Mouse (Mus musculus) c-Kit-positive CD71-positive TER-119-positive erythroid progenitor cells, embryonic 14.5 days (primary cell): ENCODE measurements around the gene Ccdc57.
"Not testable (repeated sequence)": the region's sequence is repeated elsewhere in the genome, so short reads cannot be mapped to it uniquely, and the experiment has no call there.

Experiments used
- DNase-seq: peaks from one replicate; pipeline ENCODE4 v3.0.0-alpha.2; 2013; ENCODE audit warnings: low spot score

The Ccdc57 gene

DNA sequence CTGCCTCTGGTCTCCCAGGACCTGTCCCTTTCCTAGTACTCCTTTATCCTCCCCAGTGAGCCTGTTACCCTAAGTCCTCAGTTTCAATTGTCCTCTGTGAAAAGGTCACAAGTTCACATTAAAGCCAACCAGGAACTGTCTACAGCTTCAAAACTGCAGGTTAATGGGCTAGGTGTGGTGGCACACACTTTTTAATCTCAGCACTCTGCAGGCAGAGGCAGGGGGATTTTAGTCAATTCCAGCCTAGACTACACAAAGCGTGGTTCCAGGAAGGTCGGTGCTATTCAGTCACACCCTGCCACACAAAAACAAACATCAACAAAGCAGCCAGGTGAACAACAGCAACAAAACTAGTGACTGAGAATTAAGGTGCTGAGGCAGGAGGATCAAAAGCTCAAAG lies 81.1 kb downstream of the Ccdc57 start:
- no peak for DNase-seq

DNA sequence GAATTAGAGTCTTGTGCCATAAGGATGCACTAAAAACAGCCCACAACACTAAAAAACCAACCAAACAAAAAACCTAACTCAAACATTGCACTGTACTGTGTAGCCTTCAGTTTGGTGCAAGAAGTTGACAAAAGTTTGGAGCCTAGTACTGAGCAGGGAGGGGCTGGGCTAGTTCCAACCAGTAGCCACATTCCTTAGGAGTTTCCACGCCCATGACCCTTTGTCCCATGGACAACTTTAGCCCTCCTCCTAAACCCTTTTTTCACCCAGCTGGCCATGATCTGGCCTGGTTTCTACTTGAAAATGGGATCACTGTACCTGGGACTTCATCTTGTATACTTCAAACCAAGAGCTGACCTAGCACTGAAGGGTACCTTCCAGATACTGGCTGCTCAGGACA lies 81.5 kb downstream of the Ccdc57 start:
- DNase-seq, result no peak

DNA sequence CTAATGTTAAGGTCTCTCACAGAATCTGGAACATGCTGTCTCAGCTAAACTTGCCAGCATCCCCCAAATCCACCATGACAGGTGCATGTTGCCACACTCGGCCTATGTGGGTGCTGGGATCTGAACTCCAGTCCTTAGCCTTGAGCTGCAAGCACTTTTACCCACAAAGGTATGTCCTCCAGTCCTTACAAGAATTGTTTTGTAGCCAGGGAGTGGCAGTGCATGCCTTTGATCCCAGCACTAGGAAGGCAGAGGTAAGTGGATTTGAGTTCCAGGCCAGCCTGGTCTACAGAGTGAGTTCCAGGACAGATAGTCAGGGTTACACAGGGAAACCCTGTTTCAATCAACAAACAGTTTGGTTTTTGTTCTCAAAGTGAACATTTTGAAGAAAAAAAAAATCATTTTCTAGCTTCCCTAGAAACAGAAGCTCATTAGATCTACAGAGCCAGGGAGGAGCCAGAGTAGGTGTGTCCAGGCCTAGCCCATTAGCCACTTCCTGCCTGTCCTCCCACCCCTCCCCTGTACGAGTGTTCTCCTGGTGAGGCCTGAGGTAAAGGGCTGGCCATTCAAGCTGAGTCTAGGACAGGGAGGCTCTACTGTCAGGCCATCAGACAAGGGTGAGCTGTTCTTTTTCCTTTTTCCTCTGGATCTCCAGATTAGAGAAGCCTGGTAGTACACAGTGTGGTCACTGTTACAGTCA lies 82.2 kb downstream of the Ccdc57 start:
- DNase-seq, result peak; percentile 23

DNA sequence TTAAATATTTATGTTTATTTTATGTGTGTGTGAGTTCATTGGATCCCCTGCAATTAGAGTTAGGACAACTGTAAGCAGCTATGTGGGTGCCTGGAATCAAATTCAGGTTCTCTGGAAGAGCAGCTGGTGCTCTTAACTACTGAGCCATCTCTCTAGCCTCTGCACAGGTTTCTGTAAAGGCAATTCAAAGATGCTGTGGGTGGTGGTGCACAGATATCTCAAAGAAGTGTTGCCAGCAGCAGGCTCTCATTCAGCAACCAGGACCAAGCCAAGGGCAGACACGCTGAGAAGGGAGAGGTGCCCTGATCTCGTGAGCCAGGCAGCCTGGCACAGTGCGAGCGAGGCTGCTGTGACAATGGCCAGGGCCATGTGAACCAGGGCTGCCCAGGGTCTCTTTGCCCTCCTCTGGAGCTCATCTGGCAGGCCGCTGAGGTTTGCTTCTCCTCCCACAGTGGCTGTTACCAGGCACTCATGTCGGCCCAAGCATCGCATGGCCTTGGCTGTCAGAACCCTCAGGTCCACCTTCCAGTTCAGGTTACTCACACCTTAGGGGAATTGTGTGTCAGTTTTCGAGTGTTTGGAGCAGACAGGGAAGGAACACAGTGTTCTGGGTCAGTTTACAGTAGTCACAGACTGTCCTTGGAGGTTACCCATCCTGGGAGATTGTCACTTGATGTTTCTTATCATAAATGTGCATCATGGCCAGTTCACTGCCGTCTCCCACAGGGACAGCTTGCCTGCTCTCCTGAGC lies 85.8 kb downstream of the Ccdc57 start:
- no peak for DNase-seq

DNA sequence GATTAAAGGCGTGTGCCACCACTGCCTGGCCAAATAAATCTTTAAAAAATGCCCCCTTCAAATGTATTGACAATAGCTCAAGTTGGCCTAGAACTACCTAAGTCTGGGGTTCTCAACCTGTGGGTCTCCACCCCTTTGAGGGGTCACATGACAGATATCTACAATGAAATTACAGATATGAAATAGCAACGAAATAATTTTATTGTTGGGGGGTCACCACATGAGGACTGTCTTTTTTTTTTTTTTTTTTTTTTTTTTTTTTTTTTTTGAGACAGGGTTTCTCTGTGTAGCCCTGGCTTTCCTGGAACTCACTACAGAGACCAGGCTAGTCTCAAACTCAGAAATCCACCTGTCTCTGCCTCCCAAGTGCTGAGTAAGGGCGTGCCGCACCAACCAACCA lies 88.3 kb downstream of the Ccdc57 start:
- no peak for DNase-seq

DNA sequence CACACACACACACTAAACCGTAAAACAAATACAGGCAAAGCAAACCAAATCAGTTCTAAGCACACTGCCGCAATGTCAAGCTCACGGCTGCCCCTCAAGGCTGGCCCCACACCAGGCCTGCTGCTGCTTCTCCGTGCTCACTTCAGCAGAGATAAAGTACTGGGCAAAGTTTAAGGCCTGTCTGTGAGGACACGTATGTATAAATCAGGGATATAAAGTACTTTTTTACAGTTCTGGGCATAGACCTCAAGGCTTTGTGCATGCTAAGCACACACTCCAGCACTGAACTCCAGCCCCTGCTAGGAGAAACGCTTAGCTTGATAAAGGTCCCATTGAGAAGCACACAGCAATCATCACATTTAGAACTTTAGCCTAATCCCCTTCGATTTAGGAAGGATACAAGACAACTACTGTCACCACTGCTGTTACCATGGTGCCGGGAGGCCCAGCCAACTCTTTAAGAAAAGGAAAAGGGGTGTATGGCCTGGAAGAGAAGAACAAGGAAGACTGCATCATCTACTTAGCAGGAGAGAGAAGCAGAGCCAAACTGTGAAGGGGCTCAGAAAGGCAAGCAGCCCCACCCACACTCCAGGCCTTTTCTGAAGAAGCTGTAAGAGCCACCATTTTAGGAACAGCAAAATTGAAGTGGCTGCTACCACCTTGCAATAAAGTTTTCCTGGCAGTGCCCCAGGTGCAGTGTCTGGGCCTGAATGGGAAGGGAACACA lies 99.0 kb downstream of the Ccdc57 start:
- DNase-seq, result no peak

DNA sequence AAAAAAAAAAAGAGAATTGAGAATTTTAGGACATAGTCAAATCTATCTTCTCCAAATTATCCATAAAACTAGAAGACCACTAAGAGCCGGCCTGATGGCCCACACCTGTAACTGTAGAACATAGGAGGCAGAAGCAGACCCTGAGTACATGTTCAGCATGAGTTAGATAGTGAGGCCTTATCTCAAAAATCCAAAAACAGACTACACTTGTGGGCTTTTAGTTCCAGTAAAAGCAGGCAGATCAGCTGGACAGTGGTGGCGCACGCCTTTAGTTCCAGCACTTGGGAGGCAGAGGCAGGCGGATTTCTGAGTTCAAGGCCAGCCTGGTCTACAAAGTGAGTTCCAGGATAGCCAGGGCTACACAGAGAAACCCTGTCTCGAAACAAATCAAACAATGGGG lies 99.7 kb downstream of the Ccdc57 start:
- not testable (repeated sequence) for DNase-seq

DNA sequence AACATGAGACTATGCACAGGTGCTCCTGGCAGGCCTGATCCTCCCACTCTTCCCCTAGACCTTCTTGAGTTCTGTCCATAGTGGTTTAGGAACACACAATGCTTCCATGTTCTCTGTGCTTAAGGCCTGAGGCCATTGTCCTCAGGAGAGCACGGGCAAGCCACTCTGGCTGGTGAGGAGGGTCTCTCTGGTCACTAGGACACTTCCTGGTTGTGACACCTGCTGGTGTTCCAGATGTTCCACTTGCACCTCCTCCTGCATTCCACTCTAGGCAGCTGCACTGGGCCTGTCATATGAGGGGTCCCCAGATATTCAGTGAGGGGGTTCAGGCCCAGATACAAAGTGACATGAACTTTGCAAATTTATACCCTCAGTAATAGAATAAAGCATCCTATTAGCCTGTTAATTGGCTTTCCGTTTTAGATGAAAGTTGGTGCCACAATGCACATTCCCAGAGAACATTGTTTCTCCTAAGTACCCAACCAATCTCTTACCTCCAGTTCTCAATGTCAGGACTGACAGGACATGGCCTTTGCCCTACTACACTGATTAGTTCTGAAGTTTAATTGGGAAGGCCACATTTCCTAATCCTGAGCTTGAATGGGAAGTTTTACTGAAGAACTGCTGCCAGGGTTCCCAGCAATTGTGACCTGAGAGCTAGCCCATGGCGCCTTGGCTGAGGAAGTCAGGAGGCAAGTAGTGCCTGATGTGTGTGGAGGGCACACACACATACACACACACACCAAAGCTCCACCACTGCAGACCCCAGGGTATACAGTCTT lies 100.8 kb downstream of the Ccdc57 start:
- no peak for DNase-seq

DNA sequence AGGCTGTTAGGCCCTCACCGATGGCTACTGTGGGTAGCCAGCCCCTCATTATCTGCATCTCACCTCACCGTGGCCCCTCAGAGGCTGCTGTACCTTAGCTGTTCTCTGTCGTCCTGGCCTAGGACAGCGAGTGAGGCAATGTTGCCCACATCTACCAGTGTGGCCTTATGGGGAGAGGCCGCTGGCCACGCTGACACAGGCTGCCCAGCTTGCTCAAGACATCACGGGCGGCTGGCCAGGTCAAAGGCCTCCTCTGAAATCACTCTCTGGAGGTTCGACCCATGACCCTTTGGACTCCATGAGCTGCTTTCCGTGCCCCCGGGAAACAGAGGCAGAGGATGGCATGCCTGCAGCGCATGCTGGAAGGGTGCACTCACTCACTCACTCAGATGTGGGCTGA lies 102.0 kb downstream of the Ccdc57 start:
- DNase-seq, result no peak

DNA sequence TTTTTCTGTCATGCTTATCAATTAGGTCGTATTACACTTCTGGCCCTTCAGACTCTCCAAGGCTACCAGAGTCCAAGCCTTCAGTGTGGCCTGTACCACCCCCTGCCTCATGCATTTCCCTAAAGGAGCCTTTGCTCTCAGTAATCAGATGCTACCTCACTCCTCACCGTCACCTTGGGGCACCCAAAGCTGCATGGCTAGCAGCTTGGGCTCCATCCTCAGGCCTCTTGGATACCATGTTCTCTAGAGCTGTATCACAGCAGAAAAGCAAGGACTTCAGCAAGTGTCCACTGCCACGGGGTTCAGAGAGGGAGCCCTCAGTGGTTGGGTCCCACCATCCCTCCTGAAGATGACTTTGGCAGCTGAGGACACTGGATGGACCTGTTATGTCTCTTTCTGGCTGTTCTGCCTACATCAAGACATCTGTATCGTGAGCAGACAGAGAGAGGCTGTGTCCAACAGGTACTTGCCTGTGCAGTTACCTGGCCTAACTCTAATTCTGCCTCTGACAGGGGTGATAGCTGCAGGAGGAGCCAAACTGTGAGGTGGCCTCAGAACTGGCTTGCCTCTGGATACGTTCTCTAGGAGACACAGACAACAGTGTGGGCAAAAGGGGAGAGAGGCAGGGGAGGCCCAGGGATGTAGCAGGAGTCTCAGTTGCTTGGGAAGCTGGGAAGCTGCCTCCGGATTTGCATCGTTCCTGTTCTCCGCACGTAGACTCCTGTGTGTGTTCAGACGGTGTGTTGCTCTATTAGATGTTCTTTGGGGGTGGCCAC lies 102.7 kb downstream of the Ccdc57 start:
- DNase-seq, result no peak

DNA sequence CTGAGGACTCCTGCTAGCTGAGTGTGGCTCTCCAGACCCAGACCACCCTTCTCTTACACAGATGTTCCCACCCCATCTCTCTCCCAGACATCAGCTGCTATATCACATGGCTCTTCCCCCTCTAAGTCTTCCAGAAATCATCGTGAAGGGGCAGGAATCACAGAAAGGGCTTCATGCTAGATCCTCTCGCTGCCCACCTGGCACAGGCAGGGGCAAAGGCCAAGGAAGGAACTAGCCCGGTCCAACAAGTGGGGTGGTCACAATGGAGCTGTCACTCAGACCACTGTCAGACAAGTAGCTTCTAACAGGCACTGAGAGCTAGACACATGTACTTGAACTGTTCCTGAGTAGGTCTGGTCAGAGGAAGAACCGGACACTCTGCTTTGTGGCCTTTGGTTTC lies 104.3 kb downstream of the Ccdc57 start:
- no peak for DNase-seq

DNA sequence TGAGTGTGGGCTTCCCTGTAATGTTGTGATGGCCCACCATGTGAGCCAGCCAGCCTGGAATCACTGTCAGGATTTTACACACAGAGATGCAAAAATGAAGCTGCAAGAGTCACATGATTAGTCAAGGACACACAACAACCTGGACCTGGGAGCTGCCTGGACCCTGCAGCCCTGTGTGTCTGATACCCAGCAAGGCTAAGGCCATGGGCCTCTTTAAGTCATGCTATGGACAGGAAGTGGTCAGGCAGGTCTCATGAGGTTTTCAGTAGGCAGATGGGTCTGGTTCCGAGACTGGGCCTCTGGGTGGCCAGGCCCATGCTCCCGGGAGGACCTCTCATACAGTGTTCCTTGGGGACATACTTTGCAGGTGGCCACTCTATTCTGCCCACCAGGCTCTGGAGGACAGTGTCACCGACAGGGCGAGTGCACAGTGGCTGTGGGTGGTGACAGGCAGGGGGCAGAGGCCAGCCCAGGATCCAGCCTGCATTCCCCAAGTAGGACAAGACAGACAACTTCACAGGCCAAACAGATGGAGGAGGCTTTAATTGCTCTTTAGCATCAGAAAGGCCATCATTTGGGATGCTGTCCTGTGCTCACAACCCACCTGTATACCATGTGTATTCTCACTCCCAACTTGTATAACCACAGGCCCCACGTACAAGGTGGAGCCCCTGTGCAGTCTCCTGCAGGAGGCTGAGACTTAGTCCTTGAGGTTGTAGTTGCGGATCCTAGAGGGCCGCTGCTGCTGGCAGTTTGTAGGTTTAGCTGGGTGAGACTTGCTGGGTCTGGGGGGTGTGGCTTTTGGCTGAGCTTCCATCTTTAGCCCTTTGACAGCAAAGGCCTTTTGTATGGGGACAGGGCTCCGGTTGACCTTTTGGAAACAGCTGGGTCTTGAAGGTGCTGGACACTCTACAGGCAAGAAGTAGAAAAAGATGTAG lies 106.4 kb downstream of the Ccdc57 start:
- DNase-seq, result no peak

DNA sequence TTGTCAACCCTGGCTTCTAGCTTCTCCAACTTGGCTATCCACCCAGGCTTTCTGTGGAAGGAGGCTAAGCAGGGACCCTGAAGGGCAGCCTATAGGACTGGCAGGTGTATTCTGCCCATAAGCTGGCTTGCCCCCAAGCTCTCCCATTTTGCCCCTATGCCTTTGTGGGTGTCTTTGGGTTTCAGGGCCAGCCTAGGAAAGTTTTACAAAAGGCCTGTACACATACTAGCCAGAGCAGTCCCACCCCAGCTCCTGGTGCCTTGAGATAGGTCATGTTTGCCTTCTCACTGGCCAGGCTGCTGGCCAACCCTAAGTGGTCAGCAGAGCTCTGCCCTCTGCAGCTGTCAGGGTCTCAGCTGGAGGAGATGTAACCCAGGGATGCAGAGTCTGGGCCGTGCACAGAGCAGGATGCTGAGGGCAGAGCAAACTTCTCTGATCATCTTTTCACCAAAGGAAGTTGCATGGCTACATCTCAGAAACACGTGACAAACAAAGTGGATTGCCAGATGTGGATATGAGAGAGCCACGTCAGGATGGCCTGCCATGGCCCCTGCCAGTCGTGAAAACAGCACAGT lies 107.3 kb downstream of the Ccdc57 start:
- no peak for DNase-seq

DNA sequence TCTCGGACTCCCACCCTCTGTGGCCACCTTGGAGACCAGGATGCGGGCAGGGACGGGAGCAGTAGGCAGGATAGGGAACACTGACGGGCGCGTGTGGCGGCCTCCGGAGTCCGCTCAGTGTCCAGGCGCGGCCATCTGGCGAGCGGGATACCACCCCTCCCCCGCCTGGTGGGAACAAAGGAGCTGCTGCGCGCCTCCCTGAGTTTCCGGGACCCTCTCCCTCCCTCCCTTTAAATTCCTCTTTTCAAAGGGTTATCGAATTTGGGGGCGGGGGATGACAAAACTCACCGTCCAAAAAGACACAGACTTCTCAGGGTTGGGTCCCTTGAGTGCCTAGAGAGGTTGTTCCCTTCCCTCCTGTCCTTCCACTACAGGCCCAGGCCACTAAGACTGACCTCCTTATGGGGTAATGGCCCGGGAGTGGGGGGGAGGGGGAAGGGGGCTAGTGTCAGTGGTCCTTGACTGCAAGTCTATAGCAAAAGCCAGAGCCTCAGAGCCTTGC lies 107.8 kb downstream of the Ccdc57 start:
- DNase-seq, result no peak

DNA sequence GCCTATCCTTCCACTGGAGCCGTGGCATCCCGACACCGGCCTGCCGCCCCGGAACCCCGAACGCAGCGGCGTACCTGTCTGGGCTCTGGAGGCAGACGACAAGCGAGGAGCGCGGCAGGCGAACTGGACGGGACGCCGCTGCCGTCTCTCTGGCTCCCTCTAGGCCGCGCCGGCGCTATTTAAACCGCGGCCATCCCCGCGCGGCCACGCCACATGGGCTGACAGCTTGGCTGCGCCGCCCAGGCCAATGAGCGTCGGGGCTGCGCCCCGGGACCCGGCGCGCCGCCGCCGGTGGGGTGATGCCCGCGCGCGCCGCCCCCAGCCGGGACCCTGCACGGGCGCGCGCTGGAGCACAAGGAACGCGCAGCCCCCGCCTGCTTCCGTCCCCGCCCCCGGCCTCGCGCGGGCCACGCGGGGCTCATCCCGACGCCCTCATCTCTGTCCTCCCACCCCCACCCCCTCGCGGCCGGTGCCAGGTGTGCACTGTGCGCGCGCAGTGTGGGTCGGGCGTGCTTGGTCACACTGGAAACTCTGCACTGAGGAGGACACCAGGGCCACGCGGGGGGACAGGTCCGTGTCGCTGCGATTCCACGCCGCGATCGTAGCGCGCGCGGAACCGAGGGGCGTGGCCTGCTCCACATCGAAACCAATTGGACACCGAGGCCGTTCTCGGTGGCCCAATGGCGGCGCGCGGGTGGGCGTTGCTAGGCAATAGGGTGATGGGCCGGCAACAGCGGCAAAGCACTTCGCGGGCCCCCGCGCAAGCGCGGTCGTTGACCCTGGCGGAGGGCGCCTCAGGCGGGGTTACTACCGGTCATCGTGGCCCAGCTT lies 108.5 kb downstream of the Ccdc57 start, which contains the start of gene Fasn:
Gene Fasn (minus strand): TSS at position 592 of the 831 bp plus-strand sequence.
- DNase-seq, result peak; percentile 85

DNA sequence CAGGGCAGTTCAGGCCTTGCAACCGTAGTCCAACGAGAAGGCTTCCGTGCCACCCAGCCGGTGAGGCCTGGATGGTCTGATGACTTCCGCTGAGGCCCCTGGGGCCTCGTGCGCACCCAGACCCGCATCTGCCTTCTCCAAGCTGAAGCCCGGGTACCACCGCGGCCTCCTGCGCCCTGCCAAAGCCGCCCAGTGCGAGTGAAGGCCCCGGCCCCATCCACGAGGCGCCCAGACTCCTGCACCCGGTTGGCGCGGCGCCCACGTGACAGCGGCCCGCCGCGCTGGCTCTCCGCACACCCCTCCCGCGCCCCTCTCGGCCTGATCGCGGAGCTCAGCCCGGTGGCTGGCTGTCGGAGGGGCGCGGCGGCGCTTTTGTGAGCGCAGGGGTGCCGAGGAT lies 109.1 kb downstream of the Ccdc57 start:
- DNase-seq, result peak; percentile 54

DNA sequence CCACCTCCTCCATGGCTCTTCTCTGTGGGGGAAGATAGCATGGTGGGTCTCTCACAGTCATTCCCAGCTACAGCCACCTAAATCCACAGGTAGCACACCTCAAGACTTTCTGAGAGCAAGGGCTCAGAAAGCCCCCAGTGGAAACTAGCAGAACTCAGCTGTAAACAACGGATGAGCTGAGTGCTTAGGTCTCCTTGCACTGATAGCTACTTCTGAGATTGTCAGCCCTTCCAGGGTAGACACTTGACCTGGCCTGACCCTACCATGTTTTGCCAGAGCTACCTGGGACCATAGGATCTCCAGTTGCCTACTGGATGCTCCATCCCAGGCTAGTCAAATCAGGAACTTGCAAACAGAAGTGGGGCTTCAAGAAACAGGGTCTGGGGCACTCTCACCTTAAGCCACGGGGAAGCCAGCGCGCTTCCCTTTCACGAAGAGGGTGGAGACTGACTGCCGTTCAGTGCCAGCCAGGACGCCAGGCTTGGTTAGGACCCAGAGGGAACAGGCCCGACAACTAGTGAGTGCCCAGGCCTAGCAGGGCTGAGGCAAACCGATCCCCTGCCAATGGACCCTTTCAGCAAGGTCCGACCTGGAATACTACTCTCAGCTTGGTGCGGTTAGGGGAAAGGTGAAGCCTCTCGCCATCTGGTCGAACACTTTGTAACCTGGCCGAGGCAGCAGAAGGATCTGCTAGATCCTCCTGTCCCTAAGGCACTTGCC lies 109.7 kb downstream of the Ccdc57 start:
- peak; percentile 36 for DNase-seq

DNA sequence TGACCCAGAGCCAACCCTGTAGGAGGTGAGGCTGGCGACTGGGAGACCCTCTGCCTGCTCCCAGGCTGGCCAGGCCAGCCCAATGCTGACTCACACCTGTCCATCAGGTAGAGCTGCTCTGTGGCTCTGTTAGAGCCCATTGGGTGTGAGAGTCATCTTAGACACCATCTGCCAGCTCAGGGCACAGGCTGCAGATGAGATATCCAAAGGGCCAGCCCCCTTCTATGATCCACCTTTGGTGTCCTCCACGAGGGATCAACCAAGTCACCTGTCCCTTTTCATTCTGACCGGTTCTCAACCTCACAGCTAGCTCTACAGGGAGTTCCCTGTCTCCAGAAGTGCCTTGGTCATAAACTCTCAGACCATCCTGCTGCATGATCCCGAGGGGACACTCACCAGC lies 110.4 kb downstream of the Ccdc57 start:
- no peak for DNase-seq
